Mouse (Mus musculus) hindbrain, embryonic 11.5 days (tissue): Measurements from ENCODE around the gene Coa3. TPM values are rescaled to one million over a fixed set of nuclear protein-coding genes. Genes with fewer than 3 reads are reported as not detected.
"Not testable (repeated sequence)": the region's sequence is repeated elsewhere in the genome, so short reads cannot be mapped to it uniquely, and the experiment has no call there.

ENCODE experiments used
- ATAC-seq: fragments of 200-750 bp; cut with Nextera tagmentation; 2 replicates; pipeline ENCODE4 v1.8.0; 2017; ENCODE audit warnings: mild to moderate bottlenecking, moderate TSS enrichment, moderate library complexity; ENCODE audit not compliant: low FRiP score
- DNase-seq: peaks from one replicate; pipeline ENCODE4 v3.0.0-alpha.2; 2015; ENCODE audit warnings: low spot score
- H3K27ac ChIP-seq: fragments of 300-500 bp; sonication (generic); 2 replicates; pipeline ENCODE4 v1.5.1; 2014; ENCODE audit warnings: mild to moderate bottlenecking, low read depth, low read length
- H3K27me3 ChIP-seq: fragments of 300-500 bp; sonication (generic); 2 replicates; pipeline ENCODE4 v1.6.1; 2014; ENCODE audit warnings: mild to moderate bottlenecking, low read length, moderate library complexity, mixed read lengths; ENCODE audit not compliant: control insufficient read depth, insufficient read depth
- H3K36me3 ChIP-seq: fragments of 300-500 bp; sonication (generic); 2 replicates; pipeline ENCODE4 v1.6.1; 2014; ENCODE audit warnings: mild to moderate bottlenecking, low read length, moderate library complexity, mixed read lengths; ENCODE audit not compliant: control insufficient read depth, insufficient read depth
- H3K4me1 ChIP-seq: fragments of 300-500 bp; sonication (generic); replicated peaks from 2 replicates; pipeline ENCODE4 v1.6.1; 2014; ENCODE audit warnings: low read length, mixed read lengths; ENCODE audit not compliant: control insufficient read depth, insufficient read depth
- H3K4me2 ChIP-seq: fragments of 300-500 bp; sonication (generic); replicated peaks from 2 replicates; pipeline ENCODE4 v1.6.1; 2014; ENCODE audit warnings: mild to moderate bottlenecking, low read depth, low read length
- H3K4me3 ChIP-seq: fragments of 300-500 bp; sonication (generic); 2 replicates; pipeline ENCODE4 v1.5.1; 2014; ENCODE audit warnings: low read depth, low read length
- H3K9ac ChIP-seq: fragments of 300-500 bp; sonication (generic); 2 replicates; pipeline ENCODE4 v1.6.1; 2014; ENCODE audit warnings: low read depth, low read length
- H3K9me3 ChIP-seq: fragments of 300-500 bp; sonication (generic); 2 replicates; pipeline ENCODE4 v1.6.1; 2016; ENCODE audit warnings: low read length; ENCODE audit not compliant: control insufficient read depth
- WGBS: fragments of 180-500 bp; shearing (Covaris S2); extraction: QIAGEN DNeasy Blood & Tissue Kit; methylation state at CpG from one replicate; pipeline ENCODE4 v1.1.7; 2014; 5-methylcytosine and 5-hydroxymethylcytosine counted together
- polyA plus RNA-seq: library from polyadenylated mRNA; unstranded; fragments of >200 nt; fragmentation: Nextera tagmentation; extraction: Ambion mirVana; gene quantifications from 2 replicates; pipeline ENCODE4 v1.2.1, GENCODE M21; 2014

Coa3 gene
- polyA plus RNA-seq: 213 and 217 TPM in 2 replicates

- DNase-seq (peak; percentile 90), ATAC-seq (peak; percentile 91)
- Histone ChIP-seq H3K27me3 (no peaks in the 10 kb centered on the region; the same call in 1 of the 2 replicates), H3K4me2 (peak within 1 kb of the TSS; percentile 83), H3K4me3 (peak within 1 kb of the TSS; percentile 76), H3K9me3 (no peaks in the 10 kb centered on the region), H3K4me1 (peaks cover 11% of the 10 kb centered on the region), H3K9ac (peak within 1 kb of the TSS; percentile 80), H3K27ac (peak within 1 kb of the TSS; percentile 58; the same call in 1 of the 2 replicates), H3K36me3 (no peaks in the 10 kb centered on the region)
- 9% methylated on average over 45 of the region's 45 CpGs for WGBS
Measured at GRCm38 (mm10) chr11:101278223-101279192, at the start of gene Coa3, which contains the start of gene Cntd1. TSS of gene Coa3 (minus strand) at chr11:101279114. TSS of gene Cntd1 (plus strand) at chr11:101279012.

- no peak overlapping the region for H3K9ac ChIP-seq
- peaks cover 6% of the 10 kb centered on the region; the same call in 1 of the 2 replicates for H3K36me3 ChIP-seq
- no peaks in the 10 kb centered on the region for H3K27me3 ChIP-seq
- H3K4me2 ChIP-seq: no peak overlapping the region
- no peak for DNase-seq
- 52% methylated on average over 3 of the region's 3 CpGs for WGBS
- no peak overlapping the region for H3K4me3 ChIP-seq
- no peaks in the 10 kb centered on the region for H3K9me3 ChIP-seq
- H3K4me1 ChIP-seq: no peaks in the 10 kb centered on the region
- ATAC-seq: no peak
- no peak overlapping the region for H3K27ac ChIP-seq
Measured at GRCm38 (mm10) chr11:101327311-101327710, 48.4 kb upstream of the Coa3 start.

GRCm38 (mm10) chr11:101326147-101326546 lies 47.2 kb upstream of the Coa3 start:
- DNase-seq: no peak
- Histone ChIP-seq H3K27ac (no peak overlapping the region), H3K27me3 (no peaks in the 10 kb centered on the region), H3K36me3 (peaks cover 6% of the 10 kb centered on the region; the same call in 1 of the 2 replicates), H3K9ac (no peak overlapping the region), H3K4me2 (no peak overlapping the region), H3K9me3 (no peaks in the 10 kb centered on the region), H3K4me1 (no peaks in the 10 kb centered on the region), H3K4me3 (no peak overlapping the region)
- 86% methylated on average over 11 of the region's 11 CpGs for WGBS
- no peak for ATAC-seq

GRCm38 (mm10) chr11:101325201-101325600 lies 46.3 kb upstream of the Coa3 start:
- H3K27ac ChIP-seq, H3K4me3 ChIP-seq, H3K9me3 ChIP-seq, H3K9ac ChIP-seq, H3K4me1 ChIP-seq, H3K4me2 ChIP-seq, ATAC-seq, DNase-seq, H3K27me3 ChIP-seq: not testable (repeated sequence)
- H3K36me3 ChIP-seq: peaks cover 14% of the 10 kb centered on the region
- 94% methylated on average over 11 of the region's 11 CpGs for WGBS

- Histone ChIP-seq H3K36me3 (peaks cover 16% of the 10 kb centered on the region), H3K4me3 (no peak within 1 kb of the TSS), H3K27ac (no peak within 1 kb of the TSS), H3K4me2 (no peak within 1 kb of the TSS), H3K9ac (no peak within 1 kb of the TSS), H3K4me1 (no peaks in the 10 kb centered on the region), H3K27me3 (no peaks in the 10 kb centered on the region), H3K9me3 (no peaks in the 10 kb centered on the region)
- WGBS: 95% methylated on average over 5 of the region's 5 CpGs
- ATAC-seq (no peak), DNase-seq (no peak)
Measured at GRCm38 (mm10) chr11:101324763-101325162, 45.8 kb upstream of the Coa3 start, which contains the start of gene Aoc2. TSS of gene Aoc2 (plus strand) at chr11:101325063.

GRCm38 (mm10) chr11:101323609-101324008 lies 44.7 kb upstream of the Coa3 start:
- Histone ChIP-seq H3K27ac (no peak overlapping the region), H3K9me3 (no peaks in the 10 kb centered on the region), H3K9ac (no peak overlapping the region), H3K27me3 (no peaks in the 10 kb centered on the region), H3K4me2 (no peak overlapping the region), H3K4me1 (no peaks in the 10 kb centered on the region), H3K4me3 (no peak overlapping the region), H3K36me3 (peaks cover 16% of the 10 kb centered on the region)
- ATAC-seq (no peak), DNase-seq (peak; percentile 79)
- WGBS: 25% methylated on average over 4 of the region's 4 CpGs

- Histone ChIP-seq H3K27me3 (no peaks in the 10 kb centered on the region), H3K9ac (peak overlapping the region; percentile 95), H3K9me3 (no peaks in the 10 kb centered on the region), H3K27ac (peak overlapping the region; percentile 72; the same call in 1 of the 2 replicates), H3K4me2 (peak overlapping the region; percentile 91), H3K36me3 (peaks cover 11% of the 10 kb centered on the region), H3K4me1 (no peaks in the 10 kb centered on the region), H3K4me3 (peak overlapping the region; percentile 78)
- ATAC-seq (peak; percentile 77), DNase-seq (no peak)
- under 1% methylated on average over 14 of the region's 17 CpGs for WGBS
Measured at GRCm38 (mm10) chr11:101316501-101316917, 37.6 kb upstream of the Coa3 start.

GRCm38 (mm10) chr11:101315665-101316500 lies 37.0 kb upstream of the Coa3 start, which contains the start of gene Psme3:
TSS of gene Psme3 (plus strand) at chr11:101316213.
- H3K27ac ChIP-seq: peak within 1 kb of the TSS; percentile 72
- peaks cover 8% of the 10 kb centered on the region for H3K36me3 ChIP-seq

More at GRCm38 (mm10) chr11:101315665-101316500, 37.0 kb upstream of the Coa3 start, which contains the start of gene Psme3:
- ATAC-seq: peak; percentile 90
- H3K4me2 ChIP-seq: peak within 1 kb of the TSS; percentile 91
- H3K4me3 ChIP-seq: peak within 1 kb of the TSS; percentile 78
- no peaks in the 10 kb centered on the region for H3K27me3 ChIP-seq
- DNase-seq: peak; percentile 94
- H3K9ac ChIP-seq: peak within 1 kb of the TSS; percentile 95
- no peaks in the 10 kb centered on the region for H3K9me3 ChIP-seq
- WGBS: under 1% methylated on average over 61 of the region's 62 CpGs
- H3K4me1 ChIP-seq: no peaks in the 10 kb centered on the region
